Mouse (Mus musculus): ENCODE data around the gene Mbtd1.

- no peak for TF ChIP-seq POLR2A (IDR thresholded peaks at IDR 0.05; ENCODE audit: extremely low read depth, insufficient read depth, low read length)
- no peak for TF ChIP-seq CTCF (IDR thresholded peaks at IDR 0.05; ENCODE audit: extremely low read depth, insufficient read depth, low read length)
Measured at GRCm38 (mm10) chr11:93952376-93952775, 66.7 kb downstream of the Mbtd1 start.

Data from cortical plate, adult 2 months (tissue).